Mouse (Mus musculus): Measurements from ENCODE around the gene Cutc. TPM values are rescaled to one million over a fixed set of nuclear protein-coding genes. Genes with fewer than 3 reads are reported as not detected.

Gene Cutc
- total and polyA plus RNA-seq, 3 experiments = 10.1 to 22.7 (median 18.2) TPM

DNA sequence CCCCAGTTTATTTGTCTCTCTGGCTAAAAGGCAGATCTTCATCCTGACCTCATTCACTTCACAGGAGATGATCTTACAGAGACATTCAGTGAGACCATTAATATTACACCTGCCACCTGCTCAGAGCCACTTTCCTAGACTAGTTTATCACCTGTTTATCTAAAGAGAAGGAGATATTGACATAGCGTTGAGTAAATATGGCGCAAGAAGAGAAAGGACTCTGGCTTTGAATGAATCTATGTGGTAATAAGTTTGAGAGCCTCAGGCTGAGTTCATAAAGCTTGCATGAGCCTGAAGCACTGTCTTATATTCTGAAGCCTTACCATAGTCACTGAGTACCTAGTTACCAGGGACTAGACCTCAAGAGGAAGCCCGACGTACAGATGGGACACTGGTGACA is 58.6 kb downstream of the Cutc start:
- no peaks in the 10 kb centered on the region for H3K36me3 ChIP-seq (replicated peaks in 1 of 2; ENCODE audit: control insufficient read depth in 1 of 2, insufficient read depth in 1 of 2, low read length in 1 of 2)
- in situ Hi-C loops (cut with MboI; ENCODE audit: low pct_ligation_motif_present, low pct_unique_long_range_greater_than_20kb, low sequenced_read_pairs) = no loop called here
- no peaks in the 10 kb centered on the region for H3K9me3 ChIP-seq (replicated peaks; ENCODE audit: low read length)
- DNase-seq (ENCODE audit: extremely low read depth) = no peak
- dilution Hi-C loops (cut with MboI; ENCODE audit: extremely low pct_ligation_motif_present, extremely low pct_unique_long_range_greater_than_20kb, low sequenced_read_pairs) = no loop called here
- no peak overlapping the region for H3K9ac ChIP-seq (ENCODE audit: insufficient read depth, low read depth)
- H3K27ac ChIP-seq (ENCODE audit: insufficient read depth, low read depth) = no peak overlapping the region
- no peaks in the 10 kb centered on the region for H3K27me3 ChIP-seq (replicated peaks)
- peaks cover 8 to 10% of the 10 kb centered on the region in 2 experiments for H3K4me1 ChIP-seq (ENCODE audit: control insufficient read depth in 1 of 2, insufficient read depth in 2 of 2)
- no peak for TF ChIP-seq IRF4 (IDR thresholded peaks at IDR 0.05; ENCODE audit: low read depth, low read length)
- TF ChIP-seq JUN (IDR thresholded peaks at IDR 0.05; ENCODE audit: insufficient read depth, low read depth, low read length) = no peak
- no peak for TF ChIP-seq ETS1 (conservative IDR thresholded peaks at IDR 0.05; ENCODE audit: low read depth, low read length)
- TF ChIP-seq UBTF (IDR thresholded peaks at IDR 0.05; ENCODE audit: low read depth, low read length) = no peak
- TF ChIP-seq MXI1 (IDR thresholded peaks at IDR 0.05; ENCODE audit: low read depth, low read length) = no peak
- TF ChIP-seq BHLHE40 (IDR thresholded peaks at IDR 0.05; ENCODE audit: low read depth, low read length) = no peak
- no peak for TF ChIP-seq TCF12 (IDR thresholded peaks at IDR 0.05; ENCODE audit: low read depth, low read length)
- TF ChIP-seq POLR2AphosphoS2 (IDR thresholded peaks at IDR 0.05; ENCODE audit: low read depth, low read length) = no peak
- no peak for TF ChIP-seq CTCF (conservative IDR thresholded peaks at IDR 0.05 in 1 of 2, IDR thresholded peaks at IDR 0.05 in 1 of 2; ENCODE audit: low read depth in 2 of 2, low read length in 2 of 2)
- no peak for TF ChIP-seq MEF2A (IDR thresholded peaks at IDR 0.05; ENCODE audit: borderline replicate concordance, low read depth, low read length)
- TF ChIP-seq RCOR1 (conservative IDR thresholded peaks at IDR 0.05; ENCODE audit: low read depth, low read length) = no peak
- TF ChIP-seq MYC (IDR thresholded peaks at IDR 0.05; ENCODE audit: low read depth, low read length) = no peak
- no peak overlapping the region for H3K4me3 ChIP-seq (replicated peaks in 1 of 3; ENCODE audit: low read depth in 2 of 3, low read length in 2 of 3, poor library complexity in 1 of 3)
- no peak overlapping the region for H3K4me2 ChIP-seq (ENCODE audit: insufficient read depth, low read depth, poor library complexity, severe bottlenecking)
- H3K79me2 ChIP-seq (replicated peaks; ENCODE audit: control insufficient read depth, extremely low read depth, insufficient read depth, poor library complexity, severe bottlenecking) = no peaks in the 10 kb centered on the region

DNA sequence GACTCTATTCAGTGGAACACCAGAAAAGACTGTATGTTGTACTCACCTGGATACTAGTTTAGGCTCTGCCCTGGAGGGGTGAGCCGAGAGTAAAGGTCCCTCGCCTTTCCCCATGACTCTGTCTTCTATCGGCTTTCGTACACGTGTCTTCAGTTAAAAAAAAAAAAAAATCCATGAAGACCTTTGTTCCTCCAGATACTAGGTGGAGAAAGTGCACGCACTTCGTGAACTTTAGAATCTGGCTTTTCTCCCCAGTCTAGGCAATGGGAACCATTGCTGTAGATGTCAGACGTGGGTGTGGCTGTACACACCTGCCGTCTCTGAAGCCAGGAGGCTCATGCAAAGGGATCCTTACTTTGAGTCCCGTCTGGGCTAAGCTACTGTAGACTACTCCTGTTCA is 60.5 kb downstream of the Cutc start:
- Histone ChIP-seq H3K4me3 (replicated peaks in 1 of 3; ENCODE audit: low read depth in 2 of 3, low read length in 2 of 3, poor library complexity in 1 of 3) (no peak overlapping the region), H3K79me2 (replicated peaks; ENCODE audit: control insufficient read depth, extremely low read depth, insufficient read depth, poor library complexity, severe bottlenecking) (no peaks in the 10 kb centered on the region), H3K36me3 (replicated peaks in 1 of 2; ENCODE audit: control insufficient read depth in 1 of 2, insufficient read depth in 1 of 2, low read length in 1 of 2) (no peaks in the 10 kb centered on the region), H3K4me2 (ENCODE audit: insufficient read depth, low read depth, poor library complexity, severe bottlenecking) (no peak overlapping the region), H3K9me3 (replicated peaks; ENCODE audit: low read length) (no peaks in the 10 kb centered on the region), H3K9ac (ENCODE audit: insufficient read depth, low read depth) (no peak overlapping the region), H3K27ac (ENCODE audit: insufficient read depth, low read depth) (no peak overlapping the region), H3K27me3 (replicated peaks) (no peaks in the 10 kb centered on the region), H3K4me1 (ENCODE audit: control insufficient read depth in 1 of 2, insufficient read depth in 2 of 2) (peaks cover 9 to 10% of the 10 kb centered on the region in 2 experiments)
- DNase-seq (ENCODE audit: extremely low read depth) = no peak
- dilution Hi-C loops (cut with MboI; ENCODE audit: extremely low pct_ligation_motif_present, extremely low pct_unique_long_range_greater_than_20kb, low sequenced_read_pairs) (no loop called here), in situ Hi-C loops (cut with MboI; ENCODE audit: low pct_ligation_motif_present, low pct_unique_long_range_greater_than_20kb, low sequenced_read_pairs) (no loop called here)
- no peak for TF ChIP-seq MXI1 (IDR thresholded peaks at IDR 0.05; ENCODE audit: low read depth, low read length)
- TF ChIP-seq HCFC1 (IDR thresholded peaks at IDR 0.05; ENCODE audit: low read depth, low read length) = no peak

Measured in CH12.LX (cell line).